Mouse (Mus musculus): ENCODE measurements around the gene Apob. TPM values are rescaled to one million over a fixed set of nuclear protein-coding genes. Genes with fewer than 3 reads are reported as not detected.

Gene Apob
- total RNA-seq, 2 experiments from 2014 or later: 0.14 to 0.26 TPM

GRCm38 (mm10) chr12:8038081-8038730, 60.8 kb downstream of the Apob start:
- no peak for DNase-seq

GRCm38 (mm10) chr12:8042626-8043394, 65.4 kb downstream of the Apob start:
- no peak for DNase-seq

- no peak for DNase-seq
These were observed 69.6 kb downstream of the Apob start for GRCm38 (mm10) chr12:8047046-8047445.

- DNase-seq: no peak
These were observed 70.4 kb downstream of the Apob start for GRCm38 (mm10) chr12:8047789-8048309.

- DNase-seq: no peak
These were observed 78.7 kb downstream of the Apob start for GRCm38 (mm10) chr12:8056001-8056640.

- peak; percentile 76 for DNase-seq
These were observed 82.1 kb downstream of the Apob start for GRCm38 (mm10) chr12:8059576-8059975.

- DNase-seq: no peak
These were observed 86.1 kb downstream of the Apob start for GRCm38 (mm10) chr12:8063363-8064065.

Other genes starting within 250 kb of the Apob start
- gene Ldah, start 230.5 kb downstream of the Apob start, total RNA-seq (2021): 10 to 100 TPM; 25.8 to 29.1 TPM